Mouse (Mus musculus) thymus, postnatal 4 days (tissue): ENCODE data around the gene Pgls.
A peak's percentile ranks its signal among the peaks of the same experiment; 100 is the strongest.

Experiments
- DNase-seq: peaks from one replicate; pipeline ENCODE4 v3.0.0; 2021

Gene Pgls

DNA sequence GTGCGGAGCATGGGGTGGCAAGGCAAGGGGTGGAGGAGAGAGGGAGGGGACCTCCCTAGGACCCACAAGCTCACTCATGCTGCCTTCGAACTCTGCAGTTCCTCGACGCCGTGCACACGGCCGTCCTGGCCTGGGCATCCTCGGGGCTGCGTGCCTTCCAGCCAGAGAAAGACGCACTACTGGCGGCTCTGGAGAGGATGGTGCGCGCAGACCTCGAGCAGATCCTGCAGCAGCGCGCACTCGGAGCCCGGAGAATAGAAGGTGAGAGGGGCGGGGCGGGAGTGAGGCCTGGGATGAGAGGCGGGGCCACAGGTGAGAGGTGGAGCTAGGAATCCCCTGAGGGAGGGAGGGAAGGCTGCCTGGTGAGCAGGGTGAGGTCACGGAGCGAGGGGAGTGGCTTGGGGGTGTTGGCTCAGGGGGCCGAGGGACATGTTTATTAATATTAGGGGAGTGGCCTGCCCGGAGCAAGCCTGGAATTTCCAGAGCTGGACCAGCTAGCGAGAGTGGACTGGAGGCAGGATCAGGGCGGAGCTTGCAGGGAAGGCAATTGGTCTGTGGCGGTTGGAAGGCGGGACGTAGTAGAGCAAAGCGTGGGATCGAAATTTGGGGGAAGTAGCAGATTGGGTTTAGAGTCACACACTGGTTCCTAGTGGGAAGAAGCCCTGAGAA is 10.8 kb downstream of the Pgls start:
- peak; percentile 51 for DNase-seq

DNA sequence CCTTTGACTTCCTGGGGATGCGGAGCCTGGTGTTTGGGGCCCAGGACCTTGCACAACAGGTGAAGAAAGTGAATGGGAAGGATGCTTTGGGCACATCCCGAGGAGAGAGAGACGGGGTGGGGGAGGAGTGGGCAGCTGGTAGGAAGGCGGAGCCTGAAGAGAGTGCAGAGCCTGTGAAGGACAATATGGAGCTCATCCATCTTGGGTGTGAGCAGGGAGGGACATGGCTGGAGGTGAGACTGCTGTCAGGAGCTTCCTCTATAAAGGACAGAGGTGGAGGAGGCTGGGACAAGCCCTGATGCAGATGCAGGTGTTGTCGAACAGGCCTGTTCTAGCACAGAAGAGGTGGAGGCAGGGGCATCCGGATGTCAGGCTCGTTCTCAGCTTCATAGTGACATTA is 12.0 kb downstream of the Pgls start:
- DNase-seq = no peak

DNA sequence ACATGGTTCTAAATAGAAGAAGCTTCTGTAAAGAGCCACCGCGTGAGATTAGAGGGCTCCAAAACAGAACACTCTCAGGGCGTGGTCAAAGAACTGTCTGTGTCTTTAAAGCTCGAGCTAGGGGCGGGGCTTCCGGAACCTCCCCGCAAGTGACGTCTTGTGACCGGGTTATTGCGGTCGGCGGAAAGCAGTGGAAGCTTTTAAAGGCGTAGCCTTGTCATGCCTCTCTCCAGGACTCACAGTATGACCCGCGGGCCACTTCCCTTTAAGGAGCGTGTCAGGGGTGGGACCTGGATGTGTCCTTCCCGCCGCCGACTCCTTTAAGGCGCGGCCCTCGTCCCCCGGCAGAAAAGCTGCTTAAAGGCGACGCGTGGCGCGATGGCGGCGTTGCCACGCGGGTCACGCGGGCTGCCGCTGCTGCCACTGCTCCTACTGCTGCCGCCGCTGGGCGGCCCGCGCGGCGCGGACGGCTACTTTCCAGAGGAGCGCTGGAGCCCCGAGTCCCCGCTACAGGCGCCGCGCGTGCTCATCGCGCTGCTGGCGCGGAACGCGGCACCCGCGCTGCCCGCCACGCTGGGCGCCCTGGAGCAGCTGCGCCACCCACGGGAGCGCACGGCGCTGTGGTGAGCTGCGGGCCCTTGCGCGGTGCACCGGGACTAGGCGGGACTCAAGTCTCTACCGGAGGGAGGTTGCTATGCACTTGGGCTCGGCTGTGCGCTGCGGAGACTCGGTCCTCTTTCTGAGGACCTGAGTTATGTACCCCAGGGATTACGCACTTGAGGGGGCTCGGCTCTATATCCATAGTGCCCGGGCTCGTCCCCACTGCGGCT is 19.1 kb downstream of the Pgls start, which contains the start of gene Colgalt1:
Gene Colgalt1, plus strand, starts transcription at position 177 of the 830 bp plus-strand sequence.
- peak; percentile 97 for DNase-seq

DNA sequence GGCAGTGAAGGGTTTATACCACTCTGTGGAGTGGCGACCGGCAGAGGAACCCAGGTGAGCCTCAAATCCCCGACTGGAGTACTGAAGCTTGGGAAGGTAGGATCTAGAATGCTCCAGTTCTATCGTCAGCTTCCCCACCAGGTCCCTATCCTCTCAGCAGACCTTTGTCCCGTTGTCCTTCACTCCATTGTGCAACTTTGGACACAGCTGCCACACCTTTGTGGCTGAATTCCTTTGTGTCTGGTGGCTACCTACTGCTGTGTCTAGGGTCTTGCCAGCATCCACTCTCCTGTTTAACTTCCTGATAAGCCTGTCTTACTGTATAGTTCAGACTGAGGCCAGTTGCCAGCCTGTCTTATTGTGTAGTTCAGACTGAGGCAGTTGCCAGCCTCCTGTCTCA is 20.2 kb downstream of the Pgls start:
- no peak for DNase-seq

DNA sequence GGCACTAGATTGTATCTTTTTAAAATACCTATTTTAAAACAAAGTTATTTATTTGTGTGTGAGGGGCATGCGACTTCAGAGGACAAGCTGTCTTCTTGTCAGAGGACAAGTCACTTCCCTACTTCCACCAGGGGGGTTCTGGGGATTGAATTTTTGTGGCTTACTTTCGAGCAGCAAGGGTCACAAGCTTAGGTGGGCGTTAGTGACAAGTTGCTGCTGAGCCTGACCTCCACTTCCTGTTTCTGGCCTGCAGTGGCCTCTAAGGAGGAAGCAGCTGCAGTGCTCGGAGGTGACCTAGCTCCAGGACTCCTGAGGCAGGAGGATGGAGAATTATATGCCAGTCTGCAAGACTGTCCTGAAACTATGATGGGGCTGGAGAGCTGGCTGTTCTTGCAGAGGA is 21.4 kb downstream of the Pgls start:
- no peak for DNase-seq

DNA sequence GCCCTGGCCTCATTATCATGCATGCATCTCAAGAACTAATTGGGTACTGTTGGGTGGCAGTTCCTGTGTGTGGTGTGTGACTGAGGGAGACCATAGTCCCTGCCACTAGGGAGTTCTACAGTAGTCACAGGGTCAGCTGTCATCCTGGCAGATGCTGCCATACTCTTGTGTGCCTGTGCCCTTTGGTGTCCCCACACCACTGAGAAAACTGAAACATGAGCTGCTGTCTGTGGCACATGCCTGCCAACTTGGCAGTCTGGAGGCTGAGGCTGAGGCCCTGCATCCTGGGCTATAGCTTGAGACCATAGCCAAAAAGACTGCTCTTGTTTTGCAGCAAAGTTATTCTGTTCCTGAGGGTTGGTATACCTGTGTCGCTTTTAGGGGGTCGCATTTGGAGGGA is 27.8 kb downstream of the Pgls start:
- no peak for DNase-seq

DNA sequence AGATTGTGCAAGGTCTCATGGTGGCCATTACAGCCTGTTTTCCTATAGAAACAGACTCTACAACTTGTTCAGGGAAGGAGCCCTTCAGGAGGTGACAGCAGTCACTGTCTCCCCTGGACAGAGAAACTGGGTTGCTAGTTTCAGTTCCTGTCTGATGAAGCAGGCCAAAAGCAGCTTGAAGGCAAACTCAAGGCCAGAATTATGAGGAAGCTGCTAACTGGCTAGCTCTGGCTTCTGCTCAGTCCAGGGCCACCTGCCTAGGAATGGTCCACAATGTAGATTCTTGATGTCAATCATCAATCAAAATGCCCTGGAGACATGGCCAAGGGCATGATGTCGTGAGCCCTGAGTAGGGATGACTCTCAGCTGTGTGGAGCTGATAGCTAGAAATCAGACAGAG is 33.1 kb downstream of the Pgls start:
- DNase-seq = no peak

DNA sequence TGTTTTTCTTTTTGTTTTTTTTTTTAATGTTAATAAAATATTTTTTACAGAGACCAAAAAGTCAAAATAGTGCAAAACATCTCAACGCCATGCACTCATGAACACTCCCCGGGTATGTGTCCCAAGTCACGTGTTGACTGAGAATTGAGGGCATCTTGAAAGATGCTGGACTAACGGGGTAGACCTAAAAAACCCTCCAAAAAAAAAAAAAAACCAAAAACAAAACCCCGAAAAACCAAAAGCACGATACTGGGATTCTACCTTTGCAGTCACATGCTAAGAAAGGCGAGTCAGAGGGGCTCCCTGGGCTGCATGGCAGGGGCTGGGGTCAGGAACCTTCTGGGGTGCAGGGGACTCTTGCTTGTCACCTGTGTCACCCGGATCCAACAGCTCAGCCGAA is 34.8 kb downstream of the Pgls start:
- no peak for DNase-seq

DNA sequence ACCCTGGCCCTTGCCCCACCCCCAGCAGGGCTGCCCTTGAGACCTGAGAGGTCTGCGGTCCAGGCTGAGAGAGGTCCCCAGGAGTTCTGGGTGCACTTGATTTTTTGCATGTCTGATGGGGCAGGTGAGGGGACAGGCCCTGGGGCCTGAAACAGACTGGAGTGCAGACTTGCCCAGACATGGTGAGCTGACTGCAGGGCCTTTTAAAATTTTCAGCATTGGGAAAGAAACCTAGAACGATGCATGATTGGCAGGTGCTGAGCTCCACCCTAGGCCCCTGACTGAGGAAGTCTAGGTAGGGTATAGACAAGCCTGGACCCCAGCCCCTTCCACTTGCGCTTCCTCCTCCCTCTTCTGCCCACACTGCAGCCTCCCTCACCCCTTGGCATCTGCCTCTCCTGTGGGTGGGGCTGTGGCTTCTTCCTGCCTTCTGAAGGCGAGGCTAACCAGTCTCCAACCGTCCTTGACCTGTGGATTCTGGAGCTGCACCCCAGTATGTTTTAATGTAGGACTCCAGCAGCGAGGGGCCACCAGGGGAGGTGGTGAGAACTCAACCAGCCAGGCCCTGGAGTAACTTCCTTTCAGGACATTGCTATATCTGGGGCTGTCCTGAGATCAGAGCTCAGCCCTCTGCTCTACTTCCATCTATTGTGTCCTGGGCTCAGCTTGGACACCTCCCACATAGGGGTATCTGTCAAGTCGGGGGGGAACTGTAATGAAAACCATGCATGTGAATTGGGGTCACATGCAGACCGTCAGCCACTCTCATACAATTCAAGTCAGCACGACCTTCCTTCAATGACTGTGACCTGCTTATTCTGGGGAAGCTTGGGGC is 35.5 kb downstream of the Pgls start:
- no peak for DNase-seq

DNA sequence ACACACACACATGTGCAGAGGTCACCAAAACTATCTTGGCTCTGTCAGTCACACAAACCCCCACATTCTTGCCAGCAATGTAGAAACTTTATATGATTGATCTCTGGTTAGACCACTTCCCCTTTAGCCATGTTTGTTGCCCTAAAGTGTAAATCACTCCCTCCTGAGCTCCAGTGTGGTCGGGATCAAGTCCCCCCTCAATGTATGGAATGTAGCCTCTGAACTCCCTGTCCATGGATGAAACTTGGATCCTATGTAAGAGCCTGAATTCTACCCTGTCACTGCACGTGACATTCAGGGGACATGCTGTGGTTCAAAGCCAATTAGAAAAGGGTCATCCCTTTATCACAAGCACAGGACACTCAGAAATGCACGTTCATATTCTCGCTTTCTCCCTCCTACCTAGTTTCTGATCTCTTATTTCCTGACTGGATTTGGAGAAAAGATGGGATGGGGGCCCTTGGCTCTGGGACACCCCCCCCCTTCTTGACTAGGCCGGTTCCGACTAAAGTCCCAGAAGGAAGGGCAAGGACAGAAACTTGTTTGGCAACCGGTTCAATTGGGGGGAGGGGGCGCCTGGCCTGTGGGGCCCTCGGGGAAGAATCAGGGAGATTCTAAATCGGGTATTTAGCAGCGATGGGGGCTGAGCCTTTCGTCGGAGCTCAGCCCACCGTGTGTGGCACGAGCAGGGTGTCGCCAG is 36.6 kb downstream of the Pgls start:
- no peak for DNase-seq

DNA sequence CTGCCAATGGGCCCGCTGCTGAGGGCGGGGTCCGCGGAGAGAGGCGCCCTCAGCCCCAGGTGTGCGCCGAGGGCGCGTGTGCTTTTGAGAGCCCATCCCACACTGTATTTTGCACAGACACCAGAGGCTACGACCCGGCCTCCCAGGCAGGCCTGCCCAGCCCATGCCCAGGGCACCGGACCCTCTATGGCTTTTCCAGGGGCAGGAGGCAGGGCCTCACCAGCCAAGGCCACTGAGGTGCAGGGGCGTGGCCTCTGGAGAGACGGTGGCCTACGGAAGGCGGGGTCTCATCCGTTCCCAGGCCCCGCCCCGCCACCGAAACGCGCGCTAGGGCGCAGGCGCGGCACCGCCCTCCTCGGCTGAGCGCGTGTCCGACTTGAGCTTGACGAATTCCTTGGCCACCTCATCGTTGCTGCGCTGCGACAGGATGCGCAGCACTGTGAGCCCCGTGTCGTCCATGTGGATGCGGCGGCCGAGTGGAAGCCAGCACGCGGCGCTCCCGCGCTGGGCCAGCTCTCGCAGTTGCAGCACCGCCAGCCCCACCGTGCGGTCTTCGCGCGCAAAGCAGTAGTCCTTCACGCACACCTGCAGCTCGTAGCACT is 37.2 kb downstream of the Pgls start:
- DNase-seq = peak; percentile 97

DNA sequence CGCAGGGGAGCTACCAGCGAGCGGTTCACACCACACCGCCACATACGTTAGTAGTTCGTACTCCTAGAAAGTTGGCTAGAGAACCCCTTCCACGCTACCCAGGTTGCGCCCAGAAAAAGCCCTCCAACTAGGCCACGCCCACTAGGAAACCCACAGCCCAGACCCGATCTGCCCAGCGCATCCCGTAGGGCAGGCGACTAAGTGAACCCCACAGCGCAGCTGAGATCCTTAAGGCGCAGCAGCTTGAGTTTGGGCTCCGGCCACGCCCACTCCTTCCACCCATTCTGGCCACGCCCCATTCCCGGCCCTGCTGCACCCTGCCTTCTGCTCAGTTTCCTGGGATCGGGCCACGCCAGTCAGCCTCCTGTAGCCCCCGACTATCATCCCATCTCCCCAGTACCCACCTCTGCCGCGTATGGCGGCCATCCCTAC is 37.8 kb downstream of the Pgls start:
- DNase-seq = peak; percentile 75

DNA sequence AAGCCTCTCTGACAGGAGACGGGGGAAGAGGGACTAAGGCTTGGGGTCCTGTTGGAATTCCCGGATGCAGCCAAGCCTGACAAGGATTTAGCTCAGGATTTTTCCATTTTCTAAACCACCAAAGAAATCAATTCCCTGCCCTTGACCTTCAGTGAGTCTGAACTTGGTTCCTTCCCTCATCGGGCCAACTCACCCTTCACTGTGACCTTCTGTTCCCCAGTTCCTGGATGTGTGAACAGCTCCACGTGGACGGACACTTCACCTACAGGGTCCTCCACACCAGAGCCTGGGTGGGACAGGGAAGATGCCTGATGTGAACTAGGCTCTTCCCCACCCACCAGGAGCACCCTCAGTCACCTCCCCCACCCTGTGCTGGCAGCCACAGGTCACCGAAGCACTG is 38.8 kb downstream of the Pgls start:
- DNase-seq = no peak

DNA sequence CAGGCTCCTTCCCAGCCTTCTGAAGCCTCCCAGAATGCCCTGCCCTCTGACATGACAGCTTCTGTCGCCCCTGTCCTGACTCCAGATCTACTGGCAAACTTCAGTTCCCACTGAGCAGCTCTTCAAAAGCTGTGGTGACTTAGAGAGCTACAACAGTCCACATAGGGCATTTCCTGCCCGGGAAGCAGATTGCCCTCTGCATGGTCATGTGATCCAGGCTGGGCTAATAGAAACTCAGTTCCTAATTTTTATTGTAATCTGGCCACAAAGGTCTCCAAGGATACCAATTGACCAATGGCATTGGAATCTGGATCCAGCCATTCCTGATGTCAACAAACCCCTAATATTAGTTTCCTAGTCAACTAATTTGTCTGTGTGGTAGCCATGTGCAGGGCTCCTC is 39.9 kb downstream of the Pgls start:
- DNase-seq = no peak

DNA sequence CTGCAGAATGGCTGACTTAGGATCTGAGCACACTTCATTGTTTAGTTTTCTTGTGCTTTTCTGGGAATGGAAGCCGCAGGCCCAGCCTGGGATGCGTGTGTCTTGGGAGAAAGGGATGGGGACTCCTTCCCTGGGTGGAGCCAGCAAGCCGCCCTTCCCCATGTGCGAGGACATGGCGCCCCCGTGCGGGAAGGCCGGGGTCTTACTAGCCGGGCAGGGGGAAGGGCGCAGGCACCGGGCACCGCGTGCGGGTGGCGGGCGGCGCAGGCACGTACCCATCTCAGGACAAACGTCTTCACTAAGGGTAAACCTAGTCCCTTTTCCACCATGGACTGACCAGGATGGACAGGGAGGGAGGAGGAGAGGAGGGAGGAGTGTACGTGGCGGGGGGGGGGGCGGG is 41.2 kb downstream of the Pgls start:
- DNase-seq = peak; percentile 95

DNA sequence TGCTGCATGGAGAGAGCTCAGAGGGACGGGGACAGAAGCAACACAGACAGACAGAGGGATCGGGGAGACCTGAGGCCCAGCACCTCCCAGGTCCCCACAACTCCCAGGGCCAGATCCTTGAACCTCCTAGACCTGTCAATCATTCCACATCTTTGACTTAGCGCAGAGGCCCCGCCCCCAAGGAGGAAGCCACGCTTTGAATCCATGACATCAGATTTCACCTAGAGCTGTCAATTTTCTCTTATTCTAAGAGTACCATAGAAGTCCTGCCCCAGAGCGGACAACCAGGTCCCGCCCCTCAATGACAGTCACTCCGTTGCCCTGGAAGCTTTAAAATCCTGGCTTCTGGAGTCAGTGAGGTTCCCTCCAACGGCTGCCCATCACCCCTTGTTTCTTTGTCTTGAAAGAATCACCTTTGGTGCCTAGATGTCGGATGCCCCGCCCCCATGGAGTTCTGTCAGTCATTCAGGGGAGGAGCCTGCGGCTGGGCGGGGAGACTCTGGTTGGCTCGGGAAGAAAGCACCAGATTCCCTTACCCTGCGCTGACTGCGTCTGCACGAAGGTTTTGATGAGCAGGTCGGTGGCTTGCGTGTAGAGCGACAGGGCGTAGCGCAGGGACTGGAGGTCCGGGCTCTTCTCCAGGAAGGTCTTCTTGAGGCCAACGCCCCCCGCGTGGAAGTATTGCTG is 42.1 kb downstream of the Pgls start:
- peak; percentile 90 for DNase-seq

DNA sequence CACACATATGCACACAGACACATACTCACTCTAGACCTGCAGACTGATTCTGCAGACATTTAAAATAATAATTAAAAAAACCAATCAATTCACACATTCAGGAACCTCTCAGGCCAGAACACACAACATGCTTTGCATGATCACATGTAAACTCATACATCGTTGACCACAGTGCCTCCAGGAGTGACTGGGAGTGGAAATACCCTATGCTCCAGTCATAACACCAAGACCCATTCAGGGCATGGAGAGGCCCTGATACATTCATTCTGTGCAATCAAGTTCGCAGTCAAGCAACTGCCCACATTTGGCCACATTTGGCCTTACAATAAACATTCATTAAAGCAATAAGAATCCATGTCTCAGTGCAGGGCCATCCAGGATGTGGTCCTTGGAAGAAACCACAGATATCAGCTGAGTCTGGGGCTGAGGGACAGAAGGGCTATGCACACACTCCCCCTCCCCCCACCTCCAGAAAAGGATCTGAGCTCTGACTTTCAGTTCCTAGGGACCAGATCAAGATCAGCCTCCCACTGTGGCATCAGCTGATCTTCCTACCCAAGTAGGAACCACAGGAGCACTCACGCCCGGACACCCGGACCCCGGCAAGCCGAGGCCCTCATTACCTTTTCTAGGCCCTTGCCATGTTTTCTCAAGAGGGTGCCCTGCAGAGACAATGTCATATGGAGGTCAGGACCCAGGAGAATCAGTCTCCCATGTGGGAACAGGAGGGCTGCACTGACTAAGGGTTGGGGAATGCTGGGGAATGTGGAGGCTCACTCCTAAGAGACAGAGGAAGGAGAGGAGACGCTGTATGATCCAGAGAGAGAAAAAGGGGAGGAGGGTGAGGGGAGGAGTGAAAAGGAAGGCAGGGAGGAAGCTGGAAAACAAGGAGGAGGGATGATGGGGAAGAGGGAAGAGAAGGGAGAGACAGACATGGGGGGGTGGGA is 45.4 kb downstream of the Pgls start:
- no peak for DNase-seq

DNA sequence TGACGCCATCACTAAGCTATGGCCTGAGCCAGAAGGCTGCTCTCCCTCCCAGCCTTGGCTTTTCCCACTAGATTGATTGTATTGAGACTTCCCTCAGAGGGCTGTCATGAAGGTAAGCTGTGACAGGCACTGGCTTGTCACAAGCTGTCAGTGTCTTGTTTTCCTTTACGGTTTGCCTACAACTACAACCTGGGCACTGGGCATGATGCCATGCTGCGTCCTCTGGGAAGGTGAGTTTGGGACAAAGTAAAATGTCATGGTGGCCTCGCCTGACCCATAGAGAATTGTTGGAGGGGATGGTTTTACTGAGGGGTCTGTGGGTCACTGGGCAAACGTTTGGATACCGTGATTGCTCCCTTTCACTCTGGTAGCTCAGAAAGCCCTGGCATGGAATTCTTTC is 46.3 kb downstream of the Pgls start:
- DNase-seq = no peak

DNA sequence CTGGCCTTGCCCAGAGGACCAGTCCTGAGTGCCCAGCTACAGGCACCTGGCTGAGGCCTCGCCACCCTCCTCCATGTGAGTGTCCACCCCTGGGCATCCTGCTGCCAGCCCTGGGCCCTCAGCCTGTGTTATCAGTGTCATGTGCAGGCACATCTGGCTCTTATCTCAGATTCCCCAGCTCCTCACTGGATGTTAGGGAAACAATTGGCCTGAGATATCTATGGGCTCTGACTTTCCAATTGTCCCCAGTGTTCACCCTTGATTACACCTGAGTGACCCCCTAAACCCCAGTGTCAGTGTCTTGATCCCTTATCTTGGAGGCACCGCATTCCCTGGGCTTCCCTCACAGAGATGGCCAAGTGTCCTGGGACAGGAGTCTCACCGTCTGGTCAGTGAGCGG is 47.3 kb downstream of the Pgls start:
- DNase-seq = no peak

DNA sequence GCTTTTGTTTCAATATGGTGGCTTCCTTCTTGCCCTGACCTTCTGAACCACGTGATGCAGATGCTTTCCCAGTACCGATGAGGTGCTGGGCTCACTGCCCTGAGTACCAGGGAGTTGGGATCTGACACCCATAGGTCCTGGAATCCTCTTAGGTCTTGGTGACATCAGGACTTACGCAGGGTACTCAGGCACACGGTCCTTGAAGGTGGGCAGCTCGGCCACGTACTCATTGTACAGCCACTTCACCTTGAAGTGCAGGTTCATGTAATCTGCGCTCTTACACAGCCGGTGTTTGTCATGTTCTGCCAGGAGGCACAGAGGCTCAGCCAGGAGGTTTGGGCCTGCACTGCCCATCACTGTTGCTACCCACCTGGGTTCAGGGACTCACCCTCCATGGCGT is 53.5 kb downstream of the Pgls start:
- DNase-seq = no peak
